Mouse (Mus musculus): Measurements from ENCODE around the gene Ccdc151.

DNA sequence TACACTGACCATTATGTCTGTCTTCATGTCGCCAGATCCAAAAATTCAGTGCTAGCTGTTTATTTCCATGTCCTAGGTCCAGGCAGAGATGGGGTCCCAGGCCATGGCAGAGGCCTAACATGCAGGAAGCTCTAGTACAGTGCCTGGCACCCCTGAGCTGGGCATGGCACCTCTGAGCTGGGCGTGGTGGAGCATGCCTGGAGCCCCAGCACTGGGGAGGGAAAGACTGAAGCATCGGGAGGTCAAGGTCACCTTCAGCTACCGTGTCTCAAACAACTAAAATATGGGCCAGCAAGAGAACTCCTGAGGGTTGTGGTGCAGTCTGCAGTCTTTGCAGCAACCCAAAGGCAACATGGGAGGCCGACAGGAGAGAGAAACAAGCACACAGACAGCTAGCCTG lies 44.1 kb downstream of the Ccdc151 start:
- no peak for TF ChIP-seq CTCF (IDR thresholded peaks at IDR 0.05; ENCODE audit: borderline replicate concordance, extremely low read depth, insufficient read depth, insufficient read length)
- no peak for TF ChIP-seq POLR2A (IDR thresholded peaks at IDR 0.05; ENCODE audit: borderline replicate concordance, extremely low read depth, insufficient read depth, insufficient read length, poor library complexity, severe bottlenecking)

Measured in brain, embryonic 14.5 days (tissue).